ENCODE assay signal across 8 mouse cellular contexts in the genomic region with DNA sequence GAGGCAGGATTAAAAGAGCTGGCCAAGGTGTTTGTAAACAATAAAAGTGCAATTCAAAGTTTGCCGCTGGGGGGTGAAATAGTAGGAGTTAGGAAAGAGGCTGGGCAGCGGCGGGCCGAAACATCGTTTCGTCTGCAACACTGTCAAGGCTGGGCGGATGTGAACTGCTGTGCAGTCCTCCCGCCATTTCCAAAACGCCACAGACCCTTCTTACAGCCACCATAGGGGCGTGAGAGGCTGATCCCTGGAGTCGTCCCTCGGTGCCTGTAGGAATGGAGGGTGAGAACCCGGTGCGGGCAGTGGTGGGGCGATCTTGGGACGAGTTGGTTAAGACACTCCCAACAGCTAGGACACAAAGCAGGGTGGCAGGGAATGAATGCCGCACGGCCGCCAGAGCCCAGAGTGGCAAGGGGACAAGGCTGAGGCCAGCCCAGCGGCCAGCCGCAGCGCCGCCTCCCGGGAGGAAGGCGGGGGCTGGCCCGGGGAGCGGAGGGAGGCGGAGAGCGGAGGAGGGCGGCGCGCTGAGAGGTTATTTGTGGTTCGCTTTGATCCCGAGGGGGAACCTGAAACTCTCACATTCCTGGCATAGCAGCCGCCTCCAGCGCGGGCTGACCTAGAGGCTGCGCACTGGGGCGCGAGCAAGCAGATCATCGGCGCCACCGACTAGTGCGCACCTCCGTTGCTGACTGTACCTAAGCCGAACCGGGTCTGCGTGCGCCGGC. TPM values are rescaled to one million over a fixed set of nuclear protein-coding genes. Genes with fewer than 3 reads are reported as not detected.
DNase-seq lines count a peak whose midpoint lies in the region; TF ChIP-seq lines count a peak whose summit lies in the region.

No protein-coding gene starts in this region.

- DNase-seq in ES-E14 (ENCODE audit: low read depth, low spot score) = peak; percentile 88
- DNase-seq in cerebellum, adult 18-20 months = peak; percentile 88 to 89
- DNase-seq in forelimb bud, embryonic 11.5 days (ENCODE audit: low read depth, low spot score) = peak; percentile 97
- DNase-seq in heart, postnatal 4 days = peak; percentile 94
- peak; percentile 76 to 78 for DNase-seq in layer of hippocampus, adult 8-10 months (ENCODE audit: low spot score in 2 of 2)
- DNase-seq in lung, adult 2 months = peak; percentile 92
- peak; percentile 6 for DNase-seq in thymus, postnatal 14 days

- peaks cover 9 to 25% of the 10 kb centered on the region in 2 experiments for H3K4me1 ChIP-seq in ES-E14 (ENCODE audit: control insufficient read depth in 2 of 2, insufficient read depth in 2 of 2, low read length in 2 of 2, poor library complexity in 1 of 2)
- peaks cover 13% of the 10 kb centered on the region for H3K4me1 ChIP-seq in lung, adult 2 months (ENCODE audit: control insufficient read depth, insufficient read depth, low read length)
- H3K4me1 ChIP-seq in olfactory bulb, adult 2 months (ENCODE audit: control insufficient read depth, insufficient read depth, low read length) = peaks cover 19% of the 10 kb centered on the region

- H3K9ac ChIP-seq in ES-E14 (ENCODE audit: insufficient read depth, low read depth, low read length, poor library complexity, severe bottlenecking) = peak overlapping the region; percentile 98

- TF ChIP-seq POLR2A in lung, adult 2 months (IDR thresholded peaks at IDR 0.05; ENCODE audit: borderline replicate concordance, extremely low read depth, low read depth, low read length) = peak; percentile 94
- TF ChIP-seq POLR2A in olfactory bulb, adult 2 months (IDR thresholded peaks at IDR 0.05; ENCODE audit: insufficient read depth, low read depth, low read length) = peak; percentile 48; the same call in 1 of the 2 replicates

- no peaks in the 10 kb centered on the region for H3K9me3 ChIP-seq in ES-E14 (ENCODE audit: control insufficient read depth, insufficient read depth, low read depth, low read length)

- WGBS in lung, adult 2 months = under 1% methylated on average over 45 of the region's 50 CpGs
- 1% methylated on average over 48 of the region's 50 CpGs for WGBS in olfactory bulb, adult 2 months

- peak overlapping the region; percentile 96 for H3K27ac ChIP-seq in ES-E14 (ENCODE audit: insufficient read depth, low read depth, low read length, poor library complexity, severe bottlenecking)
- peak overlapping the region; percentile 86 for H3K27ac ChIP-seq in olfactory bulb, adult 2 months (ENCODE audit: insufficient read depth, low read depth, low read length)

- peaks cover 20% of the 10 kb centered on the region for H3K36me3 ChIP-seq in ES-E14 (ENCODE audit: control insufficient read depth, insufficient read depth, low read length, poor library complexity, severe bottlenecking)

- in situ Hi-C loops in ES-E14 (cut with MboI; ENCODE audit: low sequenced_read_pairs in 2 of 2, unreplicated experiment in 2 of 2) = no loop called here

- TF ChIP-seq CTCF in lung, adult 2 months (IDR thresholded peaks at IDR 0.05; ENCODE audit: insufficient read depth, low read length) = 0 out of 2 replicates have a peak, but pooled peaks have one; percentile 12
- TF ChIP-seq CTCF in olfactory bulb, adult 2 months (IDR thresholded peaks at IDR 0.05; ENCODE audit: insufficient read depth, low read depth, low read length) = peak; percentile 43; the same call in 1 of the 2 replicates

- peak overlapping the region; percentile 84 to 95 for H3K4me3 ChIP-seq in ES-E14 (ENCODE audit: insufficient read depth in 1 of 2, low read depth in 1 of 2, low read length in 2 of 2, poor library complexity in 1 of 2, severe bottlenecking in 1 of 2)
- H3K4me3 ChIP-seq in lung, adult 2 months (replicated peaks; ENCODE audit: extremely low read depth, low read depth, low read length) = peak overlapping the region; percentile 78
- peak overlapping the region; percentile 71 for H3K4me3 ChIP-seq in olfactory bulb, adult 2 months (ENCODE audit: insufficient read depth, low read depth, low read length)

TF ChIP-seq in ES-E14, 5 proteins besides CTCF, POLR2A, EP300 and RAD21:
- TF ChIP-seq ZNF384 (IDR thresholded peaks at IDR 0.05; ENCODE audit: low read depth, low read length) = no peak
- TF ChIP-seq MAFK (IDR thresholded peaks at IDR 0.05; ENCODE audit: insufficient read depth, low read depth, low read length) = 0 out of 2 replicates have a peak, but pooled peaks have one; percentile 14
- no peak; the same call in 1 of the 2 replicates for TF ChIP-seq CHD2 (IDR thresholded peaks at IDR 0.05; ENCODE audit: low read depth, low read length)
- peak; percentile 63; the same call in 1 of the 2 replicates for TF ChIP-seq HCFC1 (IDR thresholded peaks at IDR 0.05; ENCODE audit: borderline replicate concordance, insufficient read depth, low read length)
- TF ChIP-seq ZC3H11A (IDR thresholded peaks at IDR 0.05; ENCODE audit: borderline replicate concordance, low read depth, low read length) = no peak

RNA-seq across cellular contexts. Expression of a gene that starts 0.9 kb away (rescaled TPM):
- total RNA-seq in ES-E14 (2012; rRNA removed) = 103 and 161 TPM in 2 replicates
- 10 to 100 TPM; 90.0 to 91.6 TPM for total RNA-seq in heart, postnatal 4 days (2021)
- total RNA-seq in layer of hippocampus, adult 8-10 months (2022) = 10 to 100 TPM; 17.3 to 22.8 (median 20.6) TPM
- 82.6 and 101 TPM in 2 replicates for polyA plus RNA-seq in lung, adult 2 months (2012; rRNA removed)
- not detected in 2 replicates for polyA plus RNA-seq in olfactory bulb, adult 2 months (2012; ENCODE audit: insufficient read depth, insufficient read length, low replicate concordance, missing spikeins)

Comparison
In these comparisons a context has a peak if more than half of its experiments do, and no peak if none do; other contexts are left out.
1. Peak in every context shown above with its lines: DNase-seq, H3K4me3 ChIP-seq and H3K27ac ChIP-seq.
2. DNase-seq: peak in every context shown above with its lines; median percentile 97 in forelimb bud, embryonic 11.5 days; 94 in heart, postnatal 4 days; 92 in lung, adult 2 months; 88 in cerebellum, adult 18-20 months; 88 in ES-E14; 77 in layer of hippocampus, adult 8-10 months; 6 in thymus, postnatal 14 days.